Mouse (Mus musculus) testis, adult 2 months (tissue): ENCODE data around the gene Six6. TPM values are rescaled to one million over a fixed set of nuclear protein-coding genes. Genes with fewer than 3 reads are reported as not detected.

Experiments
- H3K27ac ChIP-seq: fragments of 200-500 bp; 2 replicates; pipeline ENCODE4 v1.5.1; 2012; ENCODE audit warnings: low read depth, low read length; ENCODE audit not compliant: control insufficient read depth, insufficient read depth
- H3K27me3 ChIP-seq: fragments of 200-500 bp; 2 replicates; pipeline ENCODE4 v1.6.1; 2012; ENCODE audit warnings: mild to moderate bottlenecking, low read length, moderate library complexity; ENCODE audit not compliant: control insufficient read depth, insufficient read depth
- H3K36me3 ChIP-seq: fragments of 200-500 bp; 2 replicates; pipeline ENCODE4 v1.6.1; 2012; ENCODE audit warnings: mild to moderate bottlenecking, low read length; ENCODE audit not compliant: control insufficient read depth, insufficient read depth
- H3K4me1 ChIP-seq: fragments of 200-500 bp; 2 replicates; pipeline ENCODE4 v1.6.1; 2012; ENCODE audit warnings: low read length; ENCODE audit not compliant: control insufficient read depth, insufficient read depth
- H3K4me3 ChIP-seq: fragments of 200-500 bp; 2 replicates; pipeline ENCODE4 v1.5.1; 2012; ENCODE audit warnings: low read depth, mild to moderate bottlenecking, low read length, moderate library complexity, mixed read lengths; ENCODE audit not compliant: control insufficient read depth
- CTCF ChIP-seq: fragments of 200-500 bp; IDR thresholded peaks from 2 replicates; pipeline ENCODE4 v1.5.1; 2012; ENCODE audit warnings: low read depth, mild to moderate bottlenecking, inconsistent platforms, low read length, moderate library complexity; ENCODE audit not compliant: control insufficient read depth, insufficient read depth, insufficient replicate concordance
- POLR2A ChIP-seq: fragments of 200-500 bp; IDR thresholded peaks from 2 replicates; pipeline ENCODE4 v1.6.1; 2012; ENCODE audit warnings: low read depth, mild to moderate bottlenecking, inconsistent platforms, low read length, moderate library complexity; ENCODE audit not compliant: control insufficient read depth
- polyA plus RNA-seq: library from polyadenylated mRNA; depleted of rRNA; stranded (reverse); fragments of >200 nt; gene quantifications from 2 replicates; pipeline ENCODE4 v1.2.3, GENCODE M21; 2012; rRNA removed

Gene Six6
- polyA plus RNA-seq, result not detected in 2 replicates

- Histone ChIP-seq H3K27me3 (peaks cover 21% of the 10 kb centered on the region), H3K36me3 (no peaks in the 10 kb centered on the region), H3K4me3 (peak within 1 kb of the TSS; percentile 29), H3K4me1 (peaks cover 3% of the 10 kb centered on the region; the same call in 1 of the 2 replicates), H3K27ac (no peak within 1 kb of the TSS)
- TF ChIP-seq CTCF (no peak), POLR2A (no peak)
Observed at GRCm38 (mm10) chr12:72939616-72940015, at the start of gene Six6. TSS of gene Six6 (plus strand) at chr12:72939892.

GRCm38 (mm10) chr12:72917159-72917993 lies 22.3 kb upstream of the Six6 start:
- H3K27ac ChIP-seq, result peak overlapping the region; percentile 67
- H3K27me3 ChIP-seq, result no peaks in the 10 kb centered on the region
- peak; percentile 40 for TF ChIP-seq POLR2A
- no peak for TF ChIP-seq CTCF
- no peaks in the 10 kb centered on the region for H3K4me1 ChIP-seq
- no peaks in the 10 kb centered on the region for H3K36me3 ChIP-seq
- H3K4me3 ChIP-seq, result peak overlapping the region; percentile 84

- Histone ChIP-seq H3K36me3 (no peaks in the 10 kb centered on the region), H3K4me1 (peaks cover 3% of the 10 kb centered on the region; the same call in 1 of the 2 replicates), H3K27me3 (peaks cover 20% of the 10 kb centered on the region), H3K27ac (no peak overlapping the region), H3K4me3 (no peak overlapping the region)
- no peak for TF ChIP-seq POLR2A
- TF ChIP-seq CTCF, result no peak
Observed at GRCm38 (mm10) chr12:72936751-72937150, 2.9 kb upstream of the Six6 start.

DNA sequence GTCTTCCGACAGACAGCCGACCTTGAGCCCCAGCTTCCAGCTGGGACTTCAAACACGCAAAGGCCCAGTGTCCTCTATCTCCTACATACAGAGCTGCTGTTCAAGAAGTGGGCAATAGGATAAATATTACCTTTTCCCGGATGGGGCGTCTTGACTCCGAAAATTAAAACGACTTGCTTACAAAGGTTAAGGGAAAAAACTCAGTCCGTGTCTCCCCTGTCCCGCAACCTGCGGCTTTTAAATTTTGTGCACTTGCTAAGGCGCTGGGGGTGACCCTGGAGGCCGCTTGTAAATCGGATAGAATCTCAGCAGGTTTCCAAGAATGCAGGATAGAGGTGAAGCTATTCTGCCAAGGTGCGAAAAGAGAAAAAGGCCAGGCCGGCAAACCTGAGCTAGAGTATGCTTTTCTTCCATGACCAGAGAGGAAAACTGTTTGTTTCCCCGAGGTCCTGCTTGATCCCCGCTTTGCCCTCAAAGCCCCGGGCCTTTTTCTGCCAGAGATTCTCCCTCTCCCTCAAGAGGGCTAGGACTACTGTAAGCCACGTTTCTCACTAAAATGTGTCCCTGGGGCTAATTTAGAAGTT lies 2.1 kb upstream of the Six6 start:
- Histone ChIP-seq H3K4me3 (no peak overlapping the region), H3K27me3 (peaks cover 21% of the 10 kb centered on the region), H3K4me1 (peaks cover 3% of the 10 kb centered on the region; the same call in 1 of the 2 replicates), H3K36me3 (no peaks in the 10 kb centered on the region), H3K27ac (no peak overlapping the region)
- TF ChIP-seq CTCF (no peak), POLR2A (no peak)

GRCm38 (mm10) chr12:72938176-72938575 lies 1.5 kb upstream of the Six6 start:
- Histone ChIP-seq H3K36me3 (no peaks in the 10 kb centered on the region), H3K4me3 (no peak overlapping the region), H3K27me3 (peaks cover 21% of the 10 kb centered on the region), H3K27ac (no peak overlapping the region), H3K4me1 (peaks cover 3% of the 10 kb centered on the region; the same call in 1 of the 2 replicates)
- TF ChIP-seq CTCF (no peak), POLR2A (no peak)

DNA sequence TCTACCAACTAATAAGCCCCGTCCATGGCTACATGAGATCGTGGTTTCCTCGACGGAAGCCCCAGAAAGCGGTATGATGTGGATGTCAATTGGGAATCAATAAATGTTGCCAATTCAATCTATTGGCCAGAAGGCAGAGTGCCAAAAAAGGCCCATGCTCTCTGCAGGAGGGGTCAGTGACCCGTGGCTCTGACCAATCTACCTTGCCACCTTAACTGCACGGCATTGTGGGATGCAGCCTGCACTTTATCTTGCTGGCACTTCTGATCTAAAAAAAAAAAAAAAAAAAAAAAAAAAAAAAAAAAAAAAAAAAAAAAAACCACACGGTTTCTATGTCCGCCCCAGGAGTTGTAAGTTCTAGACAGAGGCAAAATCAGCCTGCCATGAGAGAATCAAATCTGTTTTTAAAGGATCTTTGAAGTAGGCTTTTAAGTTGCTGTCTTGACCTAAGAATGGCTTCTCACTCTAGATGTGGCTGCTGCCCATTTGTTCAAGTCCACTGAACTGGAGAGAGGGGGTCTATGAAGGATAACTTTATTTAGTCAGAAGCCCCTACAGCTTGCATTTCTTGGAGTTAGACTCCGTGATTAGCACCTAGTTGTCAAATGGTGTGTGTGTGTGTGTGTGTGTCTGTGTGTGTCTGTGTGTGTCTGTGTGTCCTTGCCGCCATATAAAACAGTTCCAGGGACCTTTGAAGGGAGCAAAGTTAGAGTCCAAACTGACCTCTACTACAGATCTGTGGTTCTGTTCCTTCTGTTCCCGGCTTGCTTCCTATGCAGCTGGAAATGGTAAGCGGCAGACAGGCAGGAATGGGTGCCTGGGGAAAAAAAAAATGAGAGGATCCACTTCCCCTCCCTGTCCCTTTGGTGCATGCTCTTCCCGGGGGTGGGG lies 847 bp upstream of the Six6 start:
- H3K27ac ChIP-seq, result no peak overlapping the region
- TF ChIP-seq POLR2A, result no peak
- TF ChIP-seq CTCF, result no peak
- peaks cover 3% of the 10 kb centered on the region; the same call in 1 of the 2 replicates for H3K4me1 ChIP-seq
- no peak overlapping the region for H3K4me3 ChIP-seq
- H3K36me3 ChIP-seq, result no peaks in the 10 kb centered on the region
- H3K27me3 ChIP-seq, result peaks cover 21% of the 10 kb centered on the region

GRCm38 (mm10) chr12:72940071-72940821 lies 554 bp downstream of the Six6 start, which contains the start of gene 4930447C04Rik:
TSS of gene 4930447C04Rik (minus strand) at chr12:72940774.
- no peak within 1 kb of the TSS for H3K27ac ChIP-seq
- H3K36me3 ChIP-seq, result no peaks in the 10 kb centered on the region
- peak within 1 kb of the TSS; percentile 29 for H3K4me3 ChIP-seq
- peaks cover 3% of the 10 kb centered on the region; the same call in 1 of the 2 replicates for H3K4me1 ChIP-seq
- H3K27me3 ChIP-seq, result peaks cover 23% of the 10 kb centered on the region
- TF ChIP-seq POLR2A, result no peak
- no peak for TF ChIP-seq CTCF
